Mouse (Mus musculus) heart, embryonic 10.5 days (tissue): ENCODE measurements around the gene Thap7. TPM values are rescaled to one million over a fixed set of nuclear protein-coding genes. Genes with fewer than 3 reads are reported as not detected.

Experiments
- DNase-seq: peaks from one replicate; pipeline ENCODE4 v3.0.0-alpha.2; 2017; ENCODE audit warnings: low spot score
- H3K27ac ChIP-seq: fragments of 300-500 bp; sonication (generic); 2 replicates; pipeline ENCODE4 v1.5.1; 2016; ENCODE audit warnings: mild to moderate bottlenecking
- H3K27me3 ChIP-seq: fragments of 300-500 bp; sonication (generic); 2 replicates; pipeline ENCODE4 v1.6.1; 2016; ENCODE audit warnings: mild to moderate bottlenecking; ENCODE audit not compliant: poor library complexity, insufficient read depth, severe bottlenecking
- H3K36me3 ChIP-seq: fragments of 300-500 bp; sonication (generic); 2 replicates; pipeline ENCODE4 v1.6.1; 2016; ENCODE audit warnings: mild to moderate bottlenecking, moderate library complexity
- H3K4me1 ChIP-seq: fragments of 300-500 bp; sonication (generic); 2 replicates; pipeline ENCODE4 v1.6.1; 2016; ENCODE audit warnings: mild to moderate bottlenecking
- H3K4me3 ChIP-seq: fragments of 300-500 bp; sonication (generic); 2 replicates; pipeline ENCODE4 v1.5.1; 2016; ENCODE audit warnings: mild to moderate bottlenecking, moderate library complexity
- H3K9me3 ChIP-seq: fragments of 300-500 bp; sonication (generic); 2 replicates; pipeline ENCODE4 v1.6.1; 2016; ENCODE audit warnings: mild to moderate bottlenecking, moderate library complexity
- WGBS: fragments of 180-500 bp; shearing (Covaris S2); methylation state at CpG from one replicate; pipeline ENCODE4 v1.1.7; 2016; 5-methylcytosine and 5-hydroxymethylcytosine counted together
- polyA plus RNA-seq: library from polyadenylated mRNA; unstranded; fragments of >200 nt; fragmentation: Nextera tagmentation; extraction: Ambion mirVana; gene quantifications from 2 replicates; pipeline ENCODE4 v1.2.1, GENCODE M21; 2016

The Thap7 gene
- polyA plus RNA-seq, 1 experiment from 2014 or later = 48.4 TPM

DNA sequence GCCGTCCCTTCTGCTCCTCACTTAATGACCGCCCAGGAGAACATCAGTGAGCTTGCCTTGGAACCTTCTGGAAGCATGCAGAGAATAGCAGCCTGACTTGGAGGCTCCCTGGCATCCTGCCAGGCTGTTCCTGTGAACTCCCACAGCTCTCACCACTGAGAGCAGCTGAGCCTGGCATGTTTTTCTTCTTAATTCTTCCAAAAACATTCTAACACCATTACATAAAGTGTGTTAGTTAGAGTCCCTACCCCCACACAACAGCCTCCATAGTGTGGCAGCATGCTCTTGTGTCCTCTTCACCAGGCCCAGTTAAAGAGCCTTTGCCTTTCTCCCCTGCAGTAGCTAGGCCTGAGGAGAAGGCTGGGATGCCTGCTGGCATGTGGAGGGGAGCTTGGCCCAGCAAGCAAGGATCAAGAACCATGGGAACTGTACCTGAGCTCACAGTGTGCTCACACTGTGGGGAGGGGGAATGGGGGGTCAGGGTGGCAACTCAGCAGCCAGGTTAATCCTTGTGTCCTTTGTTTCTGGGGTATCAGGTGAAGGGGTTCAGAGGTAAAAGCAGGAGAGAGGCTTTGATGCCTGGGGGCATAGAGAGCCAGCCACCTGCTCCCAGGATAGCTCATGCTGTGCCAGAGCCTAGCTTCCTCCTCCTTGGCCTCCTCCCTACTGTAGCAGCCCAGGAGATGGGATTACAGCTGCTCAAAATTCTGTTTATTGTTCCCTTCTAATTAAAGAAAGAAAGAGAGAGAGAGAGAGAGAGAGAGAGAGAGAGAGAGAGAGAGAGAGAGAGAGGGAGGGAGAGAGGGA, 34.2 kb downstream of the Thap7 start:
- DNase-seq = no peak
- no peak overlapping the region for H3K4me3 ChIP-seq
- WGBS = 55% methylated on average over 2 of the region's 2 CpGs
- no peaks in the 10 kb centered on the region for H3K36me3 ChIP-seq
- peaks cover 15% of the 10 kb centered on the region for H3K27me3 ChIP-seq
- no peaks in the 10 kb centered on the region for H3K9me3 ChIP-seq
- no peak overlapping the region; the same call in 1 of the 2 replicates for H3K27ac ChIP-seq
- H3K4me1 ChIP-seq = peaks cover 17% of the 10 kb centered on the region

GRCm38 (mm10) chr16:17491896-17492561, 38.9 kb downstream of the Thap7 start:
- no peak for DNase-seq
- Histone ChIP-seq H3K27me3 (peaks cover 38% of the 10 kb centered on the region), H3K9me3 (no peaks in the 10 kb centered on the region), H3K27ac (no peak overlapping the region), H3K4me1 (peaks cover 24% of the 10 kb centered on the region), H3K36me3 (peaks cover 9% of the 10 kb centered on the region; the same call in 1 of the 2 replicates), H3K4me3 (no peak overlapping the region)
- 65% methylated on average over 5 of the region's 5 CpGs for WGBS

DNA sequence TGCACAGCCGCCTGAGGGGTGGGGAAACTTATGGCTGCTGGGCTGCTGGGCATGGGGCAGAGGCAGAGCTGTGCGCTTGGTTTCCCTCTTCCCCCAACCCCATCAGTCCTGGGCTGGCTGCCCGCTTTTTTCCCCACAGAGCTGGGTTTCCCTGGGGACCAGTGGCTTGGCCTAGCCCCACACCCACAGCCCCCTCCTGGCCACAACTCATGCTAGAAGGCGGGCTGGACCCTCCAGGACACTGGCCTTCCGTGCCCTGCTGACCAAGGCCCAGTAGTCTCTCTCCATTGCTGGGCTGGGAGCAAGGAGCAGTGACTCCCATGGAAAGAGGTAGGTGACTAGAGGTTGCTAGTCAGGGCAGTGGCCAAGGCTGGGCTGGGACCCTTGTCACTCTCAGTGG, 39.8 kb downstream of the Thap7 start:
- no peak overlapping the region for H3K4me3 ChIP-seq
- no peak for DNase-seq
- peaks cover 38% of the 10 kb centered on the region for H3K27me3 ChIP-seq
- H3K9me3 ChIP-seq = no peaks in the 10 kb centered on the region
- WGBS = 78% methylated on average over 5 of the region's 5 CpGs
- peaks cover 21% of the 10 kb centered on the region for H3K4me1 ChIP-seq
- H3K36me3 ChIP-seq = peaks cover 14% of the 10 kb centered on the region; the same call in 1 of the 2 replicates
- no peak overlapping the region for H3K27ac ChIP-seq

GRCm38 (mm10) chr16:17489469-17490111, 41.3 kb downstream of the Thap7 start, which contains the start of gene Aifm3:
Gene Aifm3 (plus strand): TSS chr16:17489611.
- Histone ChIP-seq H3K27me3 (peaks cover 38% of the 10 kb centered on the region), H3K27ac (0 out of 2 replicates have a peak within 1 kb of the TSS, but pooled peaks have one; percentile 56), H3K4me3 (peak within 1 kb of the TSS; percentile 64), H3K4me1 (peaks cover 27% of the 10 kb centered on the region), H3K36me3 (peaks cover 27% of the 10 kb centered on the region), H3K9me3 (no peaks in the 10 kb centered on the region)
- 2% methylated on average over 47 of the region's 47 CpGs for whole genome bisulfite sequencing
- DNase-seq = no peak

DNA sequence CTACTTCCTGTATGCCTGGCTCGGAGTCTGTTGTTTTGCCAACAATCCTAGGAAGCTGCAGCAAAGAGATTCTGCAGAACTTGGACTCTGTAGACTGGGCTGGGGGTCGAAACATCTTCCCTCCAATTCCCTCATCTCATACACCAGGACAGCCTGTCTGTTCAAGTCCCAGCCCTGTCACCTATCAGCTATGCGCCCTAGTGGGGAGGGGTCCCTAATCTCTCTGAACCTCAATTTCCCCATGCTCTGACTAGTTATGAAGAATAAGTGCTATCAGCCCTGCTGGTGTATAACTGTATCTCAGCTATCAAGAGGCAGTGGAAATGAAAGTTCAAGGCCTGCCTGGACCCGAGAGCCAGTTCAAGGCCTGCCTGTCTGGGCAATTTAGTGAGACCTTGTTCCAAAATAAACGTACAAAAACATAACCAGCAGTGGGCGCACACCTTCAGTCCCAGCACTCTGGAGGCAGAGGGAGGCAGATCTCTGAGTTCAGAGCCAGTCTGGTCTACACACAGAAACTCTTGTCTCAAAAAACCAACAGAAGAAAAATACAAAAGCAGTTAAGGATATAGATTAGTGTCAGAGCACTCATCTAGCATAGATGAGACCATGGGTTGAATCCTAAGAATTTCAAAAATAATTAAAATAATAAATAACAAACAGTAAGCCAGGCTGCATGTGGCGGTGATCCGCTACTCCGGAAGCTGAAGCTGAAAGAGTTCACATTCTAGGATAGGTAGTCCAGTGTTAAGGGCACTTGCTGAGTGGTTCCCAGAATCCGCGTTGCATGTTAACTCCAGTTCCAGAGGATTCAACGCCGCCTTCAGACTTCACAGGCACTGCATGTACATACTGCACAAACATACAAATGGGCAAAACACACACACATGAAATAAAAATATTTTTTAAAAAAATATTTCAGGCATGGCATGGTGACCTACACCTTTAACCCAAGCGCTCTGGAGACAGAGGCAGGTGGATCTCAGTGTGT, 42.2 kb downstream of the Thap7 start:
- H3K36me3 ChIP-seq = peaks cover 35% of the 10 kb centered on the region
- H3K27ac ChIP-seq = no peak overlapping the region
- DNase-seq = peak; percentile 66
- H3K9me3 ChIP-seq = no peaks in the 10 kb centered on the region
- peaks cover 27% of the 10 kb centered on the region for H3K4me1 ChIP-seq
- peak overlapping the region; percentile 64 for H3K4me3 ChIP-seq
- H3K27me3 ChIP-seq = peaks cover 38% of the 10 kb centered on the region
- WGBS = 48% methylated on average over 14 of the region's 14 CpGs

GRCm38 (mm10) chr16:17486505-17486904, 44.4 kb downstream of the Thap7 start:
- DNase-seq = no peak
- Histone ChIP-seq H3K4me1 (peaks cover 27% of the 10 kb centered on the region), H3K36me3 (peaks cover 48% of the 10 kb centered on the region), H3K9me3 (no peaks in the 10 kb centered on the region), H3K27me3 (peaks cover 21% of the 10 kb centered on the region), H3K27ac (no peak overlapping the region), H3K4me3 (no peak overlapping the region)
- 27% methylated on average over 3 of the region's 3 CpGs for WGBS

DNA sequence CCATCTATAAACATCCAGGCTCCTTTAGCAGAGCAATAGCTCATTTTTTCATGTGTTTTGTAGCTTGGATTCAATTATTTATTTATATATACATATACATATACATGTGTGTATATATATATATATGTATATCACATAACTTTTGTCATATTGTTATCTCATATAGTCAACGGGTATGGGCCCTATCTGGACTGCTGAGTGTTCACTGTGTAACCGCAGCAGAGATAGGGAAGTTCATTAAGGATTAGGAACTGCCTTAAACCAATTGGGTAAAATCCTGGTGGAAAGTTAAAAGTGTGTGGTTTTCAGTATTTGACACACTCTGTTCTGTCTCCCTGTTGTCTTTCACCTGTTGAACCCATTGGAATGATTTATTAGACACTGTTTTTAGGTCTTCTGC, 49.5 kb downstream of the Thap7 start:
- 80% methylated on average over 2 of the region's 2 CpGs for WGBS

DNA sequence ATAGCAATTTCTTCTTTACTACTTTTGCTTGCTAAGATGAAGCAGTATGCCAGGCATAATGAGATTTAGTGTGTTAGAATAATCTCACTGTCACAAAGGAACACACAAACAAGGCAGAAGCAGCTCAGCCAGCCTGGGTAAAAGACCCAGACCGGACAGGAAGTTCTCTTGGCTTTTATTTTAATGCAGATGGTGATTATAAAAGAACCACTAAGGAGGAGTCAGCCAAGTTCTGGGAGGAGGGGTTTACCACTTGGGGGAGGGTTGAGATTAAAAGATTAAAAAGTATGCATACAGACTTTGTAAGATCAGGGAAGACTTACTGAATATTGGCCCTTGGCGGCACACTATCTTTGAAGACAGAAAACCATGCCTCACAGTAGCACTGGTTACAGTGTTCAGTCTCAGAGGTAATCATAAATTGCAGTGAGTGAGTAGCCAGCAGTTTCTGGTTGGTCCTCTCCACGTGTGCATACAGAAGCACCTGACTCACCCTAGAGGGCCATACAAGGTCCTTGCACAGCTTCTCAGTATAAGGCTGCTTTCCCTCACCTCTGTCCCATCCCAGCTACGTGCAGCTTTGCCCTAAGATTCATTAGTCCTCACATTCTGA, 52.5 kb downstream of the Thap7 start:
- no peaks in the 10 kb centered on the region for H3K9me3 ChIP-seq
- H3K36me3 ChIP-seq = peaks cover 31% of the 10 kb centered on the region
- DNase-seq = no peak
- H3K4me1 ChIP-seq = no peaks in the 10 kb centered on the region
- H3K27me3 ChIP-seq = no peaks in the 10 kb centered on the region
- WGBS = 83% methylated on average over 4 of the region's 4 CpGs
- H3K27ac ChIP-seq = no peak overlapping the region
- no peak overlapping the region for H3K4me3 ChIP-seq

More for the DNA sequence above, 49.5 kb downstream of the Thap7 start:
- no peaks in the 10 kb centered on the region for H3K9me3 ChIP-seq
- H3K27me3 ChIP-seq = no peaks in the 10 kb centered on the region
- H3K4me3 ChIP-seq = no peak overlapping the region
- H3K4me1 ChIP-seq = peaks cover 9% of the 10 kb centered on the region
- H3K36me3 ChIP-seq = peaks cover 44% of the 10 kb centered on the region
- no peak overlapping the region for H3K27ac ChIP-seq
- DNase-seq = no peak

Other genes with a start within 250 kb of the Thap7 start
- 1.3 and 20.4 TPM in 2 replicates for gene Serpind1, start 199.8 kb downstream of the Thap7 start, polyA plus RNA-seq
- gene Snap29, start 125.2 kb downstream of the Thap7 start, polyA plus RNA-seq = 12.3 and 13.6 TPM in 2 replicates
- 33.6 and 40.8 TPM in 2 replicates for gene Pi4ka, start 124.8 kb downstream of the Thap7 start, polyA plus RNA-seq
- 52.6 and 68.9 TPM in 2 replicates for gene Crkl, start 79.1 kb downstream of the Thap7 start, polyA plus RNA-seq
- 0.71 and 0.97 TPM in 2 replicates for gene Aifm3, start 41.5 kb downstream of the Thap7 start, polyA plus RNA-seq
- 60.0 and 69.8 TPM in 2 replicates for gene Lztr1, start 22.4 kb downstream of the Thap7 start, polyA plus RNA-seq
- gene Lrrc74b, start 30.1 kb upstream of the Thap7 start, polyA plus RNA-seq = 0.12 and 0.26 TPM in 2 replicates
- 0.39 and 0.73 TPM in 2 replicates for gene P2rx6, start 30.7 kb upstream of the Thap7 start, polyA plus RNA-seq
- 3.3 and 8.5 TPM in 2 replicates for gene Slc7a4, start 52.1 kb upstream of the Thap7 start, polyA plus RNA-seq
- gene Smpd4, start 88.2 kb upstream of the Thap7 start, polyA plus RNA-seq = 39.1 and 44.2 TPM in 2 replicates
- gene Ccdc74a, start 115.3 kb upstream of the Thap7 start, polyA plus RNA-seq = 4.4 and 5.8 TPM in 2 replicates
- gene Med15, start 201.8 kb upstream of the Thap7 start, polyA plus RNA-seq = 45.4 and 48.0 TPM in 2 replicates
- gene Klhl22, start 228.5 kb upstream of the Thap7 start, polyA plus RNA-seq = 47.2 and 55.4 TPM in 2 replicates